Mouse (Mus musculus) midbrain, postnatal 0 days (tissue): Measurements from ENCODE around the gene Rcn1. TPM values are rescaled to one million over a fixed set of nuclear protein-coding genes. Genes with fewer than 3 reads are reported as not detected.

ENCODE experiments used
- ATAC-seq: fragments of 200-750 bp; cut with Nextera tagmentation; 2 replicates; pipeline ENCODE4 v1.8.0; 2017; ENCODE audit warnings: moderate number of reproducible peaks, mild to moderate bottlenecking, moderate TSS enrichment, moderate library complexity; ENCODE audit not compliant: low FRiP score
- DNase-seq: peaks from one replicate; pipeline ENCODE4 v3.0.0-alpha.2; 2015; ENCODE audit warnings: low spot score
- H3K27ac ChIP-seq: fragments of 300-500 bp; sonication (generic); 2 replicates; pipeline ENCODE4 v1.5.1; 2014; ENCODE audit warnings: low read depth, mild to moderate bottlenecking, low read length, mixed read lengths
- H3K27me3 ChIP-seq: fragments of 300-500 bp; sonication (generic); 2 replicates; pipeline ENCODE4 v1.6.1; 2014; ENCODE audit warnings: low read length, control low read depth, mixed read lengths; ENCODE audit not compliant: insufficient read depth
- H3K36me3 ChIP-seq: fragments of 300-500 bp; sonication (generic); 2 replicates; pipeline ENCODE4 v1.6.1; 2014; ENCODE audit warnings: low read length, control low read depth, mixed read lengths; ENCODE audit not compliant: insufficient read depth
- H3K4me1 ChIP-seq: fragments of 300-500 bp; sonication (generic); 2 replicates; pipeline ENCODE4 v1.6.1; 2014; ENCODE audit warnings: mild to moderate bottlenecking, control low read depth, antibody characterized with exemption, low read length, mixed read lengths; ENCODE audit not compliant: insufficient read depth
- H3K4me2 ChIP-seq: fragments of 300-500 bp; sonication (generic); 2 replicates; pipeline ENCODE4 v1.6.1; 2014; ENCODE audit warnings: low read depth, mild to moderate bottlenecking, low read length, mixed read lengths; ENCODE audit not compliant: poor library complexity, severe bottlenecking
- H3K4me3 ChIP-seq: fragments of 300-500 bp; sonication (generic); 2 replicates; pipeline ENCODE4 v1.5.1; 2014; ENCODE audit warnings: low read depth, mild to moderate bottlenecking, low read length, moderate library complexity
- H3K9ac ChIP-seq: fragments of 300-500 bp; sonication (generic); replicated peaks from 2 replicates; pipeline ENCODE4 v1.6.1; 2014; ENCODE audit warnings: mild to moderate bottlenecking, low read length, moderate library complexity, mixed read lengths; ENCODE audit not compliant: poor library complexity, severe bottlenecking
- H3K9me3 ChIP-seq: fragments of 300-500 bp; sonication (generic); 2 replicates; pipeline ENCODE4 v1.6.1; 2016; ENCODE audit warnings: low read length, control low read depth
- CTCF ChIP-seq: IDR thresholded peaks from 2 replicates; pipeline ENCODE4 v1.5.1; 2016; ENCODE audit warnings: antibody characterized with exemption, mild to moderate bottlenecking
- WGBS: fragments of 180-500 bp; shearing (Covaris S2); extraction: QIAGEN DNeasy Blood & Tissue Kit; methylation state at CpG from one replicate; pipeline ENCODE4 v1.1.7; 2014; 5-methylcytosine and 5-hydroxymethylcytosine counted together
- polyA plus RNA-seq: library from polyadenylated mRNA; unstranded; fragments of >200 nt; fragmentation: Nextera tagmentation; extraction: Ambion mirVana; gene quantifications from 2 replicates; pipeline ENCODE4 v1.2.1, GENCODE M21; 2015
- total RNA-seq: library from RNA; depleted of rRNA; stranded (reverse); fragments of >200 nt; gene quantifications from 2 replicates; pipeline ENCODE4 v1.2.3, GENCODE M21; 2014

Gene Rcn1
- total and polyA plus RNA-seq, 2 experiments from 2014 or later = 31.0 to 58.3 TPM

- Histone ChIP-seq H3K27me3 (no peaks in the 10 kb centered on the region), H3K4me2 (no peak overlapping the region), H3K36me3 (no peaks in the 10 kb centered on the region), H3K4me1 (no peaks in the 10 kb centered on the region), H3K9ac (no peak overlapping the region), H3K27ac (no peak overlapping the region), H3K4me3 (no peak overlapping the region), H3K9me3 (no peaks in the 10 kb centered on the region)
- 64% methylated on average over 4 of the region's 4 CpGs for WGBS
- ATAC-seq (no peak), DNase-seq (no peak)
- TF ChIP-seq CTCF = no peak
These were observed 7.7 kb downstream of the Rcn1 start for GRCm38 (mm10) chr2:105391414-105391784.

- no peaks in the 10 kb centered on the region for H3K4me1 ChIP-seq
- H3K36me3 ChIP-seq = no peaks in the 10 kb centered on the region
- DNase-seq (no peak), ATAC-seq (no peak)
- H3K27ac ChIP-seq = no peak overlapping the region
- 65% methylated on average over 6 of the region's 6 CpGs for WGBS
- no peak overlapping the region for H3K4me2 ChIP-seq
- no peak overlapping the region for H3K4me3 ChIP-seq
- no peaks in the 10 kb centered on the region for H3K9me3 ChIP-seq
- H3K27me3 ChIP-seq = no peaks in the 10 kb centered on the region
- TF ChIP-seq CTCF = no peak
- H3K9ac ChIP-seq = no peak overlapping the region
These were observed 8.3 kb downstream of the Rcn1 start for GRCm38 (mm10) chr2:105390653-105391413.

- TF ChIP-seq CTCF = no peak
- Histone ChIP-seq H3K36me3 (no peaks in the 10 kb centered on the region), H3K4me3 (no peak overlapping the region), H3K4me2 (no peak overlapping the region), H3K9ac (no peak overlapping the region), H3K4me1 (no peaks in the 10 kb centered on the region), H3K27me3 (no peaks in the 10 kb centered on the region), H3K27ac (no peak overlapping the region), H3K9me3 (no peaks in the 10 kb centered on the region)
- WGBS = 84% methylated on average over 17 of the region's 17 CpGs
- ATAC-seq (no peak), DNase-seq (no peak)
These were observed 9.9 kb downstream of the Rcn1 start for GRCm38 (mm10) chr2:105389007-105389890.

- 87% methylated on average over 4 of the region's 4 CpGs for WGBS
- Histone ChIP-seq H3K9ac (no peak overlapping the region), H3K9me3 (no peaks in the 10 kb centered on the region), H3K4me3 (no peak overlapping the region), H3K4me2 (no peak overlapping the region), H3K27me3 (no peaks in the 10 kb centered on the region), H3K27ac (no peak overlapping the region), H3K36me3 (no peaks in the 10 kb centered on the region), H3K4me1 (no peaks in the 10 kb centered on the region)
- ATAC-seq (no peak), DNase-seq (no peak)
- no peak for TF ChIP-seq CTCF
These were observed 12.7 kb downstream of the Rcn1 start for GRCm38 (mm10) chr2:105386418-105386817.

GRCm38 (mm10) chr2:105384998-105385397 is 14.1 kb downstream of the Rcn1 start:
- no peak overlapping the region for H3K4me2 ChIP-seq
- H3K27ac ChIP-seq = no peak overlapping the region
- no peak for TF ChIP-seq CTCF
- no peak overlapping the region for H3K4me3 ChIP-seq
- 72% methylated on average over 3 of the region's 3 CpGs for WGBS
- H3K4me1 ChIP-seq = no peaks in the 10 kb centered on the region
- ATAC-seq (no peak), DNase-seq (no peak)
- no peak overlapping the region for H3K9ac ChIP-seq
- no peaks in the 10 kb centered on the region for H3K27me3 ChIP-seq
- H3K36me3 ChIP-seq = no peaks in the 10 kb centered on the region
- H3K9me3 ChIP-seq = no peaks in the 10 kb centered on the region

- H3K27me3 ChIP-seq = no peaks in the 10 kb centered on the region
- DNase-seq = peak; percentile 10
- H3K4me2 ChIP-seq = no peak overlapping the region
- H3K9me3 ChIP-seq = no peaks in the 10 kb centered on the region
- no peak for TF ChIP-seq CTCF
- no peak overlapping the region for H3K27ac ChIP-seq
- no peaks in the 10 kb centered on the region for H3K36me3 ChIP-seq
- no peak for ATAC-seq
- no peak overlapping the region for H3K4me3 ChIP-seq
- H3K4me1 ChIP-seq = no peaks in the 10 kb centered on the region
- no peak overlapping the region for H3K9ac ChIP-seq
- 78% methylated on average over 8 of the region's 8 CpGs for WGBS
These were observed 16.1 kb downstream of the Rcn1 start for GRCm38 (mm10) chr2:105383063-105383462.
